Mouse (Mus musculus) heart, postnatal 10 days (tissue): ENCODE results near the gene Bicc1. TPM values are rescaled to one million over a fixed set of nuclear protein-coding genes. Genes with fewer than 3 reads are reported as not detected.
A peak's percentile ranks its signal among the peaks of the same experiment; 100 is the strongest.

Experiments
- DNase-seq, 2 experiments: peaks; one replicate each; pipeline ENCODE4 v3.0.0; 2021
- intact Hi-C: fragments of 180-260 bp; cut with DNase I; formaldehyde crosslinking; loops from one replicate; pipeline ENCODE4 v1.15.1; 2025
- total RNA-seq, 2 experiments: library from RNA; stranded (reverse); gene quantifications; 2 replicates each; pipeline ENCODE4 v1.2.3; 2021

Bicc1 gene
- total RNA-seq, 2 experiments from 2014 or later: 33.6 to 36.8 TPM

DNA sequence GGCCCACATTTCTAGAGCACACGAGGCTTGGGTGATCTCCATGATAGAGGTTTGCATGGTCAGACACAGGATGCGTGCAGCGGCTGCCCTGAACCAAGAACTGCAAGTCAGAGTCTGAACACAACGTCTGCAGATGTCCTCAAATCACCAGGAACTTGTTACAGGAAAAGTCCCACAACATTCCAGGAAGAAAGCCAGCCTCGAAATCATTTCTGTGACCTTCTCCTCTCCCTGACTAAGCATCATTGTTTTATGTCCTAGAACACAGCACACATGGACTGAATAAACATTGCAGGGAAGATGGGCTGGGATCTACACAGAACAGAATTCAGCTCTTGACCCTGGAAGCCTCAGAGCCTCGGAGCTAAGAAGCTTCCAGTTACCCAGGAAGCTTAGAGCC is 97.3 kb downstream of the Bicc1 start:
- peak; percentile 68 to 70 for DNase-seq
- intact Hi-C loops: loop anchor here (5.0 kb wide), 1 partner anchor 95 kb away; the partner anchor contains the start of gene Bicc1

DNA sequence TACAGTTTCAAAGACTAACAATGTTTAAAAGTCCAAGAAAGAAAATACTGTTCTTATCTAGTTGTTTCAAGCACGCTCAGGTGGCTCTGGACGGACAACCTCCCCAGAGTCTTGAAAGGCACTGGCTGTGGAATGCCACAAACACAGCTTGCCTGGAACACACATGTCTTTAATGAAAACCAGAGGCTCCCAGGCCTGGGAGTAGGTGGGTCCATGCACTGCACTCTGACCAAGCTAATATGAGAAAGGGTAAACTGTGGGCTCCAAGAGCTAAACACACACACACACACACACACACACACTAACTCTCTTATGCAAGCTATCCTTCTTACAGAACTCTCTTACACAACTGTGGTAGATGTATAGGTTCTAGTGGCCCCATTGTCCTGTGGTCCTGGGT is 99.2 kb downstream of the Bicc1 start:
- no peak for DNase-seq
- intact Hi-C loops: loop anchor here (5.0 kb wide), 1 partner anchor 97 kb away; the partner anchor contains the start of gene Bicc1

DNA sequence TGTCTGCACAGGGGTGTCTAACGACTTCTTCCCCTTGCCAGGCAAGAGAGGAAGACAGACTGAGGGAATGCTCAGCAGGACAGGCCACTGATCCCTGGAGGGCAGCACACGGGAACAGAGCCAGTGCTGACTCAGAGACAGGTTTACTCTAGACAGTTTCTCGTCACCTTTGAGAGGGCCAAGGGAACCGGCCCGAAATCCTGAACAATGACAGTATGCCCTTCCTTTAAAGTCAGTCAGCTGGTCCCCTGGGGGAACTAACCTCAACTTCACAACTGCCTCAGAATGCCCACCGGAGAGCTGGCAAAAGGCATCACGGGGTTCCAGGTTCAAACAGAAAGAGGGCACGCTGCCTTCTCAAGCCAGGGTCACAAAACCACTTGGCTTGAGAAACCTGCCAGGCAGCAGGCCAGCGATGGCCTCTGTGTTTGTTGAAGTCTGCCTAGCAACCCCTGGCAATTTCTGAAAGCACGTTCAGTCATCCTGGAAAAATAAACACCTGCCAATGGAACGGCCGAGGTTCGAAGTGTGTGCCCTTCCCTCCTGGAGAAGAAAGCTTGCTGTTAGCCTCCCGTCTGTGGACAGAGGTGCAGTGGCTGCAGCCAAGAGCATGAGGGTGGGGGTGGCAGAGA is 100.8 kb downstream of the Bicc1 start:
- peak; percentile 91 for DNase-seq
- intact Hi-C loops: loop anchor here (5.0 kb wide), 1 partner anchor 64 kb away; no protein-coding TSS in a partner anchor

GRCm38 (mm10) chr10:71058070-71058469 is 101.4 kb downstream of the Bicc1 start:
- intact Hi-C loops: loop anchor here (5.0 kb wide), 1 partner anchor 64 kb away; no protein-coding TSS in a partner anchor
- DNase-seq: peak; percentile 45 to 52

DNA sequence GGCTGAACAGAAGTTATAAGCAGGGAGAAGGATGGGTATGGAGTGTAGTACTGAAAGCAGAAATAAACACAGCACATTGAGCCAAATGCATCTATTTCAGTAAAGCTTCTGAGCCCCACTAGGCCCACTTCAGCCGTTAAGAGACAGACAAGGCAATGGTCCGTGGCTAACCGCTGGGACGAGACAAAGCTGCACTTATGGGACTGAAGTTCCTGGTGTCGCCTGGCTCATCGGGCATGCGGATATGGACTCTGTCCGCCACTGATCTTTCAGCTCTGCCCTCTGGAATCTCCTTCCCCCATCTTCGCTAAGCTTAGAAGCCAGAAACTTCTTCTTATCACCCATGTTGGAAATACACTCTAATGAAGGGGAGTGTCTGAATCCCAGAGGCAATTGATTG is 106.8 kb downstream of the Bicc1 start:
- intact Hi-C loops: no loop called here
- DNase-seq: peak in 1 of 2 experiments; percentile 33

- peak; percentile 79 to 82 for DNase-seq
- intact Hi-C loops: no loop called here
These were observed 107.3 kb downstream of the Bicc1 start for GRCm38 (mm10) chr10:71052208-71052607.

GRCm38 (mm10) chr10:71050722-71051333 is 108.7 kb downstream of the Bicc1 start:
- intact Hi-C loops: no loop called here
- DNase-seq: peak in 1 of 2 experiments; percentile 38

DNA sequence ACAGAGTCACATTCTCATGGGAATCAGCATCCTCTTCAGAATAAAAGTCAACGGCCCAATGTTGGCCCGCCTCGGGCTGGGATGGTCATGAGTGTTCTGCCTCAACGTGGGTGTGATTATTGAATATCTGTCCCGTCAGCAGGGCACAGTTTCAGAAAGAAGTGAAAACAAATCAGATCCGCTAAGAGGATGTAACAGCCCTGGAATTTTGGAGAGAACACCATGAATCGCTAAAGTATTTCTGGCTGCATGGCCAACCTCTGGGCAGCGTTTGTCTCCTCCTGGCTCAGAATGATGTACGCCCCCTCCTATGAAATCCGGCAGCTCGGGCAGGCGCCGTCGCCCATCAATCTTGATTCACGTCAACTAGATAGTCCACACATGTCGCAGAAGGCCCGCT is 110.2 kb downstream of the Bicc1 start:
- peak; percentile 53 for DNase-seq
- intact Hi-C loops: no loop called here

GRCm38 (mm10) chr10:71044410-71044809 is 115.1 kb downstream of the Bicc1 start:
- intact Hi-C loops: no loop called here
- no peak for DNase-seq

DNA sequence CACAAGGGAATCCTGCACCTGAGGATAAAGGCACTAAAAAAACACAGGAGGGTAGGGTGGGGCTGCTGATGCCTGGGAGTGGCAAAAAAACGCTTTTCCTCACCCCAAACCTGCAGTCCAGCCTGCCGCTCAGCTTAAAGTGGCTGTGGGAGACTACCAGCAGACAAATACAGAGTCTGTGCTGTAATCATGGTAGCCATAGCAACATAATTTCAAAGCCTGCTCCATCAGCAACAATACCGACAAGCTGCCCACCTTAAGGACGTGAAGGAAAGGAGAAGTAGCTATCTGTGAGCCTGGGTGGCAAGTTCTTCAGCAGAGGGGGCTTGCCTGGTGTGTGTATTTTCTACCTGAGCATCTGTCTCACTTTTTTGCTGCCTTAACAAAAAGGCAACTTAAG is 117.6 kb downstream of the Bicc1 start:
- intact Hi-C loops: no loop called here
- no peak for DNase-seq

DNA sequence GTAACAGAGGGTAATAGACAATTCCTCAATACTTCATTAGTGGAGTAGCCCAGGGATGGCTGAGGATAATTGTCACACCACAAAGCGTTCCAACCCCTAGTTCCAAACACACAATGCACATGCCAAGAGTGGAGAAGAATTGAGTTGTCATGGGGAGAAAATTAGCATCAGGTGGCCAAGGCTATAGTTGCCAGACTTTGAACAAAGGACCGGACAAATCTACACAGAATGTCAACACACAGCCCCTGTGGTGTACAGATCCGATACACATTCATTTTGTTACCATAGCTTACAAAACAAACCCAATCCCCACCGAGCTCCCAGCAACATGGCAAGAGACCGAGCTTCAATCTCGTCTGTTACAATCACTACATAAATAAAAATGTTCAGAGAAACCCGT is 123.0 kb downstream of the Bicc1 start:
- DNase-seq: no peak
- intact Hi-C loops: no loop called here

DNA sequence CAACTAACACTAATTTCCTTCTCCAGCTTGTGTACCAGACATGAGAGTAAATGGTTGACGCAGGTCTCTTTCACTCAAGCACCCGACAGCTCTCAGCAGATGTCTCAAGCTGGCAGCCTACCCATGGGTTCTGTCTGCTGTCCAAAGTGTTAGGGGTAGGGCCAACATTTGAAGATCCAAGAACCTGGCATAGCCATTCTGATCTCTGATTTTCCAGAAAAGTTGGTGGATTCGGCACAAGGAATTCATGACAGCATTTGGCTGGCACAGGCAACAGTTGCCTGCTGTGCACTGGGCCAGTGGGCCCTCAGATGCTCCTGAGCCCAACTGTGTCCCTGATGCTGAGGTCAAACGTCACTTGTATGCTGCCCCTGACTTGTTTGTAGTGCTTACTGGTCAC is 130.5 kb downstream of the Bicc1 start:
- intact Hi-C loops: no loop called here
- DNase-seq: peak in 1 of 2 experiments; percentile 46

DNA sequence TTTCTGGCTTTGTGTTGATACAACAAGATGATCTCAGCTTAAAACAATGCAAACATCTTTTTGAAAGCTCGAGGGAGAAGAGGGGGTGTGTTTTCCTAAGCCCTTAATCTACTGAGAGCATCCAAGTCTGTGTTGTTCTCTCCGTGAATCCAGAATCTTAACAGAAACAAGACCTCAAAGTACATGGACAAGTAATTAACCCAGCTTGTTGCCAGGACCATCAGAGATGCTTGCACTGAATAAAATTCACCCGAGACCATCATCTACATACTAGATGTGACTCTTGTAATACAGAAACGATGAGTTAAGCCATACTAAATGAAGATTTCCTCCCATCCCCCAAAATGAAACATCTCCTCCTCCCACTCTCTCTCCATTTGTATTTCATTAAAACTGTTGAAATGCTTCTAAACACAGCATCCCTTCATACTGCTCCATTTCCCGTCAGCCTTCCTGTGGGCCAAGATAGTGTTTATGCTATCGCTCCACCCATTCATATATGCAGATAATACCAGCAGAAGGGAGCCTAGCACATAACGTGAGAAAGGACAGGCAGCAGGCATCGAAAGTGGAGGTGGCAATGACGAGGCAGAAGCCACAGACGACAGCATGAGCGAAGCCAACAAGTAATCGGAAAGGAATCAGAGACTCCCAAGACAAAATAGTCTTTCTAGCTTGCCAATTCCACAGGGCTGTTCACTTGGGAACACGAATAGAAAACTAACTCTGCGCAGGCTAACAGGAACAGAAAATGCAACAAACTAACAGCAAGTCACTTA is 131.2 kb downstream of the Bicc1 start:
- intact Hi-C loops: no loop called here
- DNase-seq: no peak

GRCm38 (mm10) chr10:71025131-71025894 is 134.2 kb downstream of the Bicc1 start:
- peak; percentile 77 for DNase-seq
- intact Hi-C loops: no loop called here

DNA sequence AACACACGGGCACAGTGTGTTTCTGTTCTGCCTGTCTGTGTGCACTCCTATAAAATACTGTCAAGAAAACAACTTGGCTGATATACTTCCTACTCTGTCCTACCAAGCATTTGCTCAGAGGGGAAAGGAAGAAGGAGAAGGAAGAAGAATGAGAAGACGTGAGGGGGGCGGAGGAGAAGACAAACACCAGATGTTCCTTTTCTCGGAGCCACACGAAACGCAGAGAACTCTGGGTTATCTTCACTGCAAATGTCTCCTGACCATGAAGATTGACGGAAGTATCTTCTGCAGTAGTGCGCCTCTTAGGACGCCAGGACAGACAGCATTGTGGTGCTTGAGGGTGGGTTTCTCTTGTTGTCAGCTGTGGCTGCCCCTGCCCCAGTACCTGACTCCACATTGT is 134.8 kb downstream of the Bicc1 start:
- no peak for DNase-seq
- intact Hi-C loops: no loop called here

DNA sequence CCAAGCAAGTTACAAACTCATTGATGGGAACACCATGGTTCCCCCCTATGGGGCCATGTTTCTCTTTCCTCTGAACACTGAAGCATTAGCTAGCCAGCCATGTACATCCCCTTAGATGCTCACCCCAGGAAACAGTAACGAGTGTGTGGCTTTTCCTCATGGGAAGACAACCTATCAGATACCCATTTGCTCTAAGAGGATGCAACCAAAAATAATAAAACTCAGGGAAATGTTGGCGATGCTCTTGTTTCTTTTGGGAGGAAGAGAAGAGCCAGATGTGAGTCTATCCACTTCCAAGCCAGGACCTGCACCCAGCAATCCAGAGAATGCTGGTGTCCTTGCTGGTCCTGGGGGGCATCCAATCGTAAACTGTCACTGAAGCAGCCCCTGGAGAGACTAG is 136.0 kb downstream of the Bicc1 start:
- intact Hi-C loops: no loop called here
- DNase-seq: peak in 1 of 2 experiments; percentile 26

GRCm38 (mm10) chr10:71020459-71020858 is 139.0 kb downstream of the Bicc1 start:
- DNase-seq: no peak
- intact Hi-C loops: no loop called here

DNA sequence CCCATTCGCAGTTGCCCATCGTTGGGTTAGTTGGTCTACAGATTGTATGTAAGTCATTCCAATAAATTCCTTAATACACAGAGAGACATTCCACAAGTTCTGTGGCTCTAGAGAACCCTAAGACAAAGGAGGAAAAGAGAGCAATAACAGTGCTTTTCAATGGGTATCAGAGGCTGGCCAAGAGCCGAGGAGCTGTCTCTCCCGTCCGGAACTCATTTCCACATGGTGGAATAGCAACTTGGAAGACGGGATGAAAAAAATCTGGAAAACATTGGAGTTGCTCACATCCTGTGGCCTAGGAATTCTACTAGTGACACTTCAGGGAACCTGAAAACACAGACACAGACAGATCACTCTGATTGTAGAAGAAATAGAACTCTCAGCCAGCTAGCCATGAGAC is 139.7 kb downstream of the Bicc1 start:
- peak; percentile 45 to 48 for DNase-seq
- intact Hi-C loops: no loop called here

GRCm38 (mm10) chr10:71009771-71010496 is 149.6 kb downstream of the Bicc1 start:
- intact Hi-C loops: no loop called here
- DNase-seq: peak; percentile 10 to 21

GRCm38 (mm10) chr10:71008721-71009120 is 150.8 kb downstream of the Bicc1 start:
- peak; percentile 24 to 32 for DNase-seq
- intact Hi-C loops: no loop called here
